Mouse (Mus musculus): ENCODE data around the gene Elmod3. TPM values are rescaled to one million over a fixed set of nuclear protein-coding genes. Genes with fewer than 3 reads are reported as not detected.

The Elmod3 gene
- polyA plus RNA-seq, 1 experiment: 19.1 TPM

- no peak for DNase-seq (ENCODE audit: low spot score)
These were observed 16.9 kb upstream of the Elmod3 start for GRCm38 (mm10) chr6:72615151-72615550.

- DNase-seq (ENCODE audit: low spot score): no peak
These were observed 12.0 kb upstream of the Elmod3 start for GRCm38 (mm10) chr6:72610261-72610660.

- DNase-seq (ENCODE audit: low spot score): no peak
These were observed 10.5 kb upstream of the Elmod3 start for GRCm38 (mm10) chr6:72608662-72609184.

- DNase-seq (ENCODE audit: low spot score): no peak
These were observed 9.5 kb upstream of the Elmod3 start for GRCm38 (mm10) chr6:72607676-72608075.

- DNase-seq (ENCODE audit: low spot score): no peak
These were observed 8.8 kb upstream of the Elmod3 start for GRCm38 (mm10) chr6:72607060-72607459.

GRCm38 (mm10) chr6:72604066-72604465 lies 5.9 kb upstream of the Elmod3 start:
- DNase-seq (ENCODE audit: low spot score): no peak

GRCm38 (mm10) chr6:72601732-72602131 lies 3.5 kb upstream of the Elmod3 start:
- no peak for DNase-seq (ENCODE audit: low spot score)

- DNase-seq (ENCODE audit: low spot score): no peak
These were observed 2.6 kb upstream of the Elmod3 start for GRCm38 (mm10) chr6:72600771-72601170.

GRCm38 (mm10) chr6:72600216-72600615 lies 2.0 kb upstream of the Elmod3 start:
- DNase-seq (ENCODE audit: low spot score): no peak

- no peak for DNase-seq (ENCODE audit: low spot score)
These were observed 761 bp upstream of the Elmod3 start for GRCm38 (mm10) chr6:72598791-72599557.

- no peak for DNase-seq (ENCODE audit: low spot score)
These were observed 934 bp downstream of the Elmod3 start for GRCm38 (mm10) chr6:72597083-72597874.

GRCm38 (mm10) chr6:72593914-72594313 lies 4.3 kb downstream of the Elmod3 start:
- DNase-seq (ENCODE audit: low spot score): no peak

GRCm38 (mm10) chr6:72593011-72593803 lies 5.0 kb downstream of the Elmod3 start:
- no peak for DNase-seq (ENCODE audit: low spot score)

- no peak for DNase-seq (ENCODE audit: low spot score)
These were observed 8.1 kb downstream of the Elmod3 start for GRCm38 (mm10) chr6:72590111-72590510.

- DNase-seq (ENCODE audit: low spot score): no peak
These were observed 9.9 kb downstream of the Elmod3 start for GRCm38 (mm10) chr6:72588307-72588706.

- no peak for DNase-seq (ENCODE audit: low spot score)
These were observed 11.5 kb downstream of the Elmod3 start for GRCm38 (mm10) chr6:72586701-72587100.

GRCm38 (mm10) chr6:72584154-72584553 lies 14.1 kb downstream of the Elmod3 start:
- no peak for DNase-seq (ENCODE audit: low spot score)

GRCm38 (mm10) chr6:72583211-72583839 lies 14.9 kb downstream of the Elmod3 start:
- DNase-seq (ENCODE audit: low spot score): no peak

GRCm38 (mm10) chr6:72581625-72582382 lies 16.4 kb downstream of the Elmod3 start:
- DNase-seq (ENCODE audit: low spot score): no peak

- no peak for DNase-seq (ENCODE audit: low spot score)
These were observed 22.2 kb downstream of the Elmod3 start for GRCm38 (mm10) chr6:72576041-72576440.

GRCm38 (mm10) chr6:72571826-72572225 lies 26.4 kb downstream of the Elmod3 start:
- no peak for DNase-seq (ENCODE audit: low spot score)
